Mouse (Mus musculus): ENCODE results near the gene Lrrc7. TPM values are rescaled to one million over a fixed set of nuclear protein-coding genes. Genes with fewer than 3 reads are reported as not detected.
"Not testable (repeated sequence)": the region's sequence is repeated elsewhere in the genome, so short reads cannot be mapped to it uniquely, and the experiment has no call there.

Gene Lrrc7
- total RNA-seq, 1 experiment from 2014 or later: 0.19 TPM

DNA sequence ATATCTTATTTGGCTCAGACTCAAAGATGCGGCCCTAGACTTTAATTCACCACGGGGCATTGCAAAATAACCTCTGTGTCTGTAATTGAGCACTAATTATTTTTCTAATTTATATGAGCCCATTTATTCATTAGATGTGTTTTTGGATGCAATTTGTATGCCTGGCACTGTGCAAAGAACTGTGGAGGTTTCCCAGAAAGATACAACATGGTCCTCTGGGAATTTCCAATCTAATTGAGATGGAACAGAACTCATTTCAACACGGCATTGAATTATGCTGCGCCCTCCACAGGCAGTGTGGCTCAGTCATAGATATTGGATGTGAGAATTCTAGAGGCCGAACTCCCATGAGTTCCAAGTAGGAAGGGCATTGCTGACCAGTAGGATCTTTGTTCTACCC, 397.6 kb downstream of the Lrrc7 start:
- no peak for DNase-seq

DNA sequence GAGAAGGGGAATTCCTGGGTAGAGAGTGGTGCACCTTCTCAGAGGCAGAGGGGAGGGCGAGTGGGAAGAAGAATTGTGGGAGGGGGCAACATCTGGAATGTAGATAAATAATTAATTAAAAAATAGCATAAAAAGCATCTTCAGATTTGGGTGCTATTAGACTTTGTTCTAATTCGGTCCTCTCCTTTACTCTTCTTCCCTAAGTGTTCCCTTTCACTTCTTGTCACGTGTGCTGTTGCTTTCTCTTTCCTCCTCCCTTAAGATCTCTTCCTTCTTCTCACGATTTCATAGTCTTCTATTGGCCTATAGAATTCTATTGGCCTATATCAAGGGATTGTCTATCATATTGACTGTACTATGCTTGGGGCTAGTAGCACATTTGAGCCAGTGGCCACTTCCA, 398.9 kb downstream of the Lrrc7 start:
- DNase-seq: no peak

DNA sequence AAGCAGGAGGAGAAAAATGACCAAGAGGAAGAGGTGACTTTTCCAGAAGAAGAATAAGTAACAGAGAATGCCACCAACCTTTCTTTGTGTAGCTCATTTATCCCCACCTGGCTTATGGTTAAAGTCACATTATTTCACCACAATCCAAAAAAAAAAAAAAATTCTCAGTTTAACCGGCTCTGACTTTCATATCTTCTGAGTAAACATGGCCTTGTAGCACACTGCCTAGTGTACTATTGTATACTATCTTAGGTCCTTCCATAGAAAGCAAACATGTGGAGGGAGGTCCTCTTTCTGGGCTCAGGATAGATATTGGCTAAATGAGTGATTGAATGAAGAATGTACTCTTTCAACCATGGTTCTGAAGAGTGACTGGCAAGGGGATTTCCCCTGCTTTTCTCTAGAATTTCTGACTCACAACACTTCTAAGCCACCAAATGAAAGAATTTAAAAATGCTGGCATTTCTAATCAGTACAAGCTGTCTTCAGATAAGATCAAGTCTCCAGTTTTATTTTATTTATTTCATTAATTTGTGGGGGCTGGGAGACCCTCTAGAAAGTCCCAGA, 400.0 kb downstream of the Lrrc7 start:
- no peak for DNase-seq

DNA sequence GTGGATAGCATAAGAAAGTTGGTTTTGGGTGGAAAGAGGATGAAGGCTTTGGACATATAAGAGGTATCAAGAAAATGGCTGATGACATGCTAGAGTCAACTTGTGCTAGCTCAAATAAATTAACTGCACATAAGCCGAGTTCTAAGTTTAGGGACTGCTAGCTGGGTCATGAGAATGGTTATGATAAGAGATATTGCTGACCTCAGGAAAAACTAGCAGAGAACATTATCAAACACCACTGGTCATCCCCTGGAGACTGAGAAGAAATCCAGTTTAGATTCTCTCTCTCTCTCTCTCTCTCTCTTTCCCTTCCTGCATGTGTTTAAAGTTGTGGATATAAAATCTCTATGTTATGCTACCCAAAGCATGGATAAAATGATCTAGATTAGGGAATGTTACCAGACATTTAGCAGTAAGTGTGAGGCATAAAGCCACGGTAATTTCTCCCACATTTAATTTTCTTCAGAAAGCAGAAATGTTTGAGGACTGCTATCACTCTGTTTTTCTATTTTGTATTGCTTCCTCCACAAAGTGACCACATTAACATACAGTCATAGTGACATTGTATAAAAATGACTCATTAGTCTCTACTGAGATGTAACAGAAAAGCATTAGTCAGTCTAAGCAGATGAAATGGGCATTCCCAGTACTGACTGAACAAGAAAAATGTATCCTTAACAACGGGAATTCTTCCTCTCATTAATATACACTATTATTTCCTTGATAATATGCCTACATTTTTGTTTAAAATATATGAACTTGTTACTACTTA, 406.3 kb downstream of the Lrrc7 start:
- DNase-seq: no peak

DNA sequence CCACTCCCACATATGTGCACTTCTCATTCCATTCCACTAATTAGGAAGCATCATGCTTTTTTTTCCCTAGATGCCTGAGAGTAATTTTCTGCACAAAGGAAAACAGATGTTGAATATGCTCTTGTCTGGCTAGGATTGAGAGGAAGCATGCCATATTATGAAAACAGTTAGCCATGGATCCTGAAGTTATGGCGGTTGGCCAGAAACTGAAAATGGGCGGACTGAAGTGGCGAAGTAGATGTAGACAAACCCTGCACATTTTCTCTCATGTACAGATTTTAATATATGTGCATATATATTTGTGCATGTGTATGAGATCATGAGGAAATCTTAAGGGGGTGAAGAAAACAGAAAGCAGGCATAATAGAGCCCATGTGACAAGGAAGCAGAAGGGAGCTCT, 407.9 kb downstream of the Lrrc7 start:
- no peak for DNase-seq

DNA sequence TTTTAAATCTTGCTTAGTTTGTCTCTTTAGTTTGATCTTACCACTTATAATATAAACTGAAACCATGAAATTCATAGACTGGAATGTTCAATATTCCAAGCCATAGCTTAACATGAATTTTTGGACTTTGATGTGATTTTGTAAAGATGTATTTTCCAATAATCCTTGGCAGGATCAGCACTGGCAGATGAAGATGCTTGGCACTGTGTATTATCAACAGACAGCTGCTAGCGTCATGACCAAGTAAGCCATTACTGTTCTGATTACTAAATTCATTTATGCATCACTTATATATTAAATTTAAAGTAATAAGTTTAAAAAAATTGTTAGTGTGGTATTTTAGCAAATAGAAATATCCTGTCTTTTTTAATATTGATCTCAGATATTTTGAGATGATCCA, 413.0 kb downstream of the Lrrc7 start:
- DNase-seq: no peak

DNA sequence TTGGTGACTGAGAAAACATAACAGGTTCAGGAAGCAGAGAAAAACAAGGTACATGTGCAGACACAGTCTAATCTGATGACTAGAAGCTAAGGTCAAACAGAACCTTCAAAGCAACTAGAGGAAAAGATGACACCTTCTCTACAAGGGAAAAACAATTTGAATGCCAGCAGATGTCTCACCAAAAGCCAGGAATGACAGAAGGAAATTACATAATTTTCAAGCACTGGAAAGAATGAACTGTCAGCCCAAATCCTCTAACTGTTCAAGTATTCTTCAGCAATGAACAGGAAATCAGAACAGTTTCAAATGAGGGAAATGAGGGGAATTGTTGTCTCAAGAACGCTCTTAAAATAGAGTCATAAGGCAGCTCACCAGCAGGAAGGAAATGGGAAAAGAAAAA, 421.4 kb downstream of the Lrrc7 start:
- no peak for DNase-seq

DNA sequence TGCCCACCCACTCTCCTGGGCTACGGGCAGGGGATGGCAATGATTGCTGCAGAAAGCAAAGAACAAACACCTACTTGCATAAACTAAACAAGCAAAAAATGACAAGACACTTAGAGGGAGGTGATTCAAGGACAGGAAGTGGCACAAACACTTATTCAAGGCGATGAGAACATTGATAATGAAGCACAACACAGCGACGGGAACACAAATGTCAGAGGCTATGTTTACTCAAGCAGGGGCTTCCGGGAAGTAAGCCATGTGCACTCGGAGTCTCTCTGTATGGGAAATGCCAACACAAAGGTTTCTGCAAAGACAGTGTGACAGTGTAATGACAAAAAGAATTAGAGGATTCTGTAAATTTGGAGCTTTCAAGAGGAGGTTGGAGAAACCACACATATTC, 424.2 kb downstream of the Lrrc7 start:
- peak; percentile 14 for DNase-seq

DNA sequence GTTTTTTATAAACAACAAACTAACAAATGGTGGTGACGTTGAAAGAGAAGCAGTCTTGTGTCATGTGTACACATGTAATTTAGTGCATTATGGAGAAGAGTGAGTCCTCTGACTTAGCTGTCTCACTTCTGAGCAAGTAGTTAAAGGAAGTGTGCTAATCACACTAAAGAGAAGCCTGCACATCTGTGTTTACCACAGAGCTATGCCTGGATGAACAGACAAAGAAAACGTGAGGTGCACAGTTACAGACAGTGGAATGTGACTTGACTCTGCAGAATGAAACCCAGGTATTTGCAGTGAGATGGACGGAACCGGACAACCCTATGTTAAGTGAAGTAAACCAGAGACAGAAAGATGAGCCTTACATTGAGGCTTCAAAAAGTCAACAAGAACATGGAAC, 430.3 kb downstream of the Lrrc7 start:
- DNase-seq: no peak

DNA sequence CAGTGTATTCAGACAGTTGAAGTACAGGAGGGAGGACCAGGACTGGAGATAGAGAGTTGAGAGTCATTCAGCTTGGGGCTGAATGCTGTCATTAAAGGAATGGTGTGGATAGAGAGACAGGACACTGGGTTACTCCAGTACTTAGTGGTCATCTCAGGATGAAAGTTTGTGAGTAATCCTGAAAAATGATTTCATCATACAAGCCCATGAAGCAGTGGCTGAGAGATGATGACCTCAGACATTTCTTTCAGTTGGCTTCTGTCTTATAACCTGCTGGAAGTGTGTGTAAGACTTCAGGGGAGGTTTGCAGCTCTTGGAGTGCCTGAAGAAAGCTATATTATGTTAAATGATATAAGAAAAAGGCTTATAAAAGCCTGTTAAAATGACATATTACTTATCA, 430.8 kb downstream of the Lrrc7 start:
- no peak for DNase-seq

DNA sequence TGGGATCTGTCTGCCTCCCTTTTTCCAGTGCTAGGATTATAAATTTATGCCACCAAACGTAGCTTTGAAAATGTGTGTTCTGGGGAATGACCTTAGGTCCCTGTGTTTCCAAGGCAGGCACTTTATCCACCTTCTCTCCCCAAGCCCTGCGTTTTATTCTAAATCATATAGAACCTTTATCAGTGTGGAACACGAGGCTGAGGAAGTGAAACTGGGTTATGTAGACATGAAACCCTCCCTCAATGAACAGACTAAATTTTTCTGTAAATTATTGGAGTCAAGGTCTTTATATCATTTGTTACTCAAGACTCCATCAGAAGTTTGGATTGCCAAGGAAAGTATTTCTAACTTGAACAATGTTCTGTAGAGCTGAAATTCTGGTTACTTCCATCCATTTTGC, 439.1 kb downstream of the Lrrc7 start:
- DNase-seq: no peak

DNA sequence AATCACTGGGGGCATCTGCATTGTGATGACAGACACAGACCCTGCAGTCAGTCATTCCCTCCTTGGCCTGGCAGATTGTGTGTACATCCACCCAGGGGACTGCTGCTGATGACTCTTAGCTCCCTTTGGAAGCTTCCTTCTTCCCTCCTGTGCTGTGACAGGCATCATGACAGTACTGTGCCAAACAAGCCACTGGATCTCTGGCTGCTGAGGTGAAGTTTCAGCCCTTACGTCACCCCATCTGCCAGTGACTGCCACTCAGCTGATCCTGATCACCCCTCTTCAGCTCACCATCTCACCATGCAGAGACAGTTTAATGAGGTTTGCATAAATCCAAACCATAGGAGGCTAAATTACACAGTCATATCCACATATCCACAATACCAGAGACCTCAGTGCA, 456.8 kb downstream of the Lrrc7 start:
- DNase-seq: no peak

DNA sequence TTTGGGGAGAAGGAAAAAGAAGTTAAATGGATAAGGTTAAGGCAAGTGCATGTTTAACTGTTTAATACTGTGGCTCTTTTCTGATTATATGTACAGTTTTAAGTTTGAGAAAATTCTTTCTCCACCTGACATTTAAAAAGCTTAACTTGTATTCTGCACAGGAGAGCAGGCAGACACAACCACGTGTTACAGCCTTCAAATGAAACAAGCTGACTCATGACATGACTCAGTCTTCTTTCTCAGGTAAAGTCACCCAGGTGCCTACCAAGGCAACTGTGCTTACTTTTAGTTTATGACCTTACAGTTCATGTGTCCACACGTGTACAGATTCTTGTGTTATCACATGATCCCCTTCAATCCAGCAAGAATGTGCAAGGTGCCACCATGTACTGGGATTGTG, 458.6 kb downstream of the Lrrc7 start:
- no peak for DNase-seq

DNA sequence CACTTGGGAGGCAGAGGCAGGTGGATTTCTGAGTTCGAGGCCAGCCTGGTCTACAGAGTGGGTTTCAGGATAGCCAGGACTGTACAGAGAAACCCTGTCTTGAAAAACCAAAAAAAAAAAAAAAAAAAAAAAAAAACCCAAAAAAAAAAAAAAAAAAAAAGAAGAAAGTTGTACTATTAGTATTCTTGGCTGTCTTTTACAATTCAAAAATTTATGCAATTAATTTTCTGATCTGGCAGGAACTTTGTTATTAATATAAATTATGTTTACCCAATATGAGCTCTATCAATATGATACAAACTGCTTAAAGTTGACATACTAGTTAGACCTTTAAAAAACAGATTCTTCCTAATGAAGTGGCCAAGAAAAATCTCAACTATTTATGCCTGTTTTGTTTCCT, 459.5 kb downstream of the Lrrc7 start:
- DNase-seq: not testable (repeated sequence)

DNA sequence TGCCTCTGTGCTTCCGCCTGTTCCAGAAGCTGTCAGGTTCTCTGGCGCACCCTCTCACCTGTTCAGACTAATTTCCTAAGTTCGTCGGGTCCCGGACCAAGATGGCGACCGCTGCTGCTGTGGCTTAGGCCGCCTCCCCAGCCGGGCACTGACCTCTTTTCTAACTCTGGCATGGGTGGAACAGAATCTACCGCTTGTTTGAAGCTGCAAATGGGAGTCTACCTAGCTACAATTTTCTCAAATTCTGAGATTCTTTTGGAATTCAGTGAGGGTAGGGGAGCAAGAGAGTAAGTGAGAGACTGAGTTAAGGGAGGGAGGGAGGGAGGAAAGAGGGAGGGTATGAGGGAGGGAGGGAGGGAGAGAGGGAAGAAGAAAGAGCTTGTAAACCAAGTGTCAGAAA, 460.0 kb downstream of the Lrrc7 start:
- not testable (repeated sequence) for DNase-seq

DNA sequence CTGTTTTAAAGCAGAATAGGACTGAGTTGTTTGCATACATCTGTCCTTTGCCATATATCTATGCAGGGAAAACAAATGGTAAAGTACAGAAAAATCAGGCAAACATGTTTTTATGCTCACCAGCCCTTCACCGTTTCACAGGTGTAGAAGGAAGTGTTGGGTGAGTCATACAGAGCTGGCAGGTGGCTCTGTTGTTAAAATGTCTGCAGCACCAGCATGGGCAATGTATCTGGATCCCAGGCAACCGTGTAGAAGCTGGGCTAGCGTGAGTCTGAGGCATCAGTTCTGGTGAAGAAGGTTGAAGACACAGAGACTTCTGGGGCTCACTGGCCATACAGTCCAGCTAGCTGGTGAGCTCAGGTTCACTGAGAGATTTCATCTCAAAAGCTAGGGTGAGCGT, 468.1 kb downstream of the Lrrc7 start:
- no peak for DNase-seq

DNA sequence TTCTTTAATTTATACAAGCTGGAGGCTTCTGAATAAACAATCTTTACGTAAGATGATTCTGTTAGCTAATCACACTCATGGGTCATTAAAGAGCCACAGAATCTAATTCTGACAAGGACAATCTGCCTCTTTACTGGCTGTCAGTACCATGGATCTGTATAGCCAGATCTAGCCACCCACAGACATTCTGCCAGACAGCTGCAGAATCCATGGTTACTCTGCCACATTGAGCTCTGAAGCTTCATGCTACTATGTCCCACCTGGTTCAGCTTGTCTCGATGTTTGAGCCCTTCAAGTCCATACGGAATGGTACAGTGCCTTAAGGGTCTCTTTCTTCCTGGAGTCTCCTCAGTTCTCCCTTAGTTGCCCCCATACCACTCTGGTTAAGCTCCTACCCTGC, 470.4 kb downstream of the Lrrc7 start:
- DNase-seq: no peak

DNA sequence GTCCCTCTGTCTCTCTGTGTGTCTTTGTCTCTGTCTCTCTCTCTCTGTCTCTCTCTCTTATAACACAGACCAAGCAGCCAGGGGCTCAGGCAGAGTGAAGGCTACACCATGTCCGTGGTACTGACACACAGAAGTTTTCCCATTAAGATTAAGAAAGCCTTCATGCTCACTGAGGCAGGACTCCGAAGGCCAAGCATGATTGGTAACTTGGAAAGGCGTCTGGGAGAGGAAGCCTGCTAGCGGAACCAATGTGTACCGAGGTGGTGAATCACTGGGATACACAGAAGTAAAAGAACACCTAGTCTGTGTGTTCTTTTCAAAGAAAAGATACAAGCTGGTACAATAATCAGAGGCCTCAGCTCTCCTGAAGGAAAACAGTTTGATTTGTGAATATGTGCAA, 484.2 kb downstream of the Lrrc7 start:
- DNase-seq: no peak

DNA sequence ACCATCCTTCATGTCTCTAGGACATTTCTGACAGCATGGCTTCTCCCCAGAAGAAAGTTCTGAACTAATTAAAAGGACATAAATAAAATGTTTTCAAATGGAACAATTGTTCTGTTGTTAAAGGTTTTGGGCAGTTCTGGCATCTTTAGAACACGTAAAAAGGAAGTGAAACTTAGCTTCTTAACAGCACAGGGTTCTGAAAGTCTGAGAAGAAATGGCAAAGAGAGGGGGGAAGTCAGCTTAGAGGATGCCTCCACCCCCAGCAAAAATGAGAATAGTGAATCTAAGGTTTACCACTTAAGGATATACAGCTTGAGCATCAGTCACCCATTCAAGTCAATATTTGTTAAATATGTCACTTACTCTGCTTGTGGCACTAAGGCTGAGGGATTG, 484.6 kb downstream of the Lrrc7 start:
- no peak for DNase-seq

DNA sequence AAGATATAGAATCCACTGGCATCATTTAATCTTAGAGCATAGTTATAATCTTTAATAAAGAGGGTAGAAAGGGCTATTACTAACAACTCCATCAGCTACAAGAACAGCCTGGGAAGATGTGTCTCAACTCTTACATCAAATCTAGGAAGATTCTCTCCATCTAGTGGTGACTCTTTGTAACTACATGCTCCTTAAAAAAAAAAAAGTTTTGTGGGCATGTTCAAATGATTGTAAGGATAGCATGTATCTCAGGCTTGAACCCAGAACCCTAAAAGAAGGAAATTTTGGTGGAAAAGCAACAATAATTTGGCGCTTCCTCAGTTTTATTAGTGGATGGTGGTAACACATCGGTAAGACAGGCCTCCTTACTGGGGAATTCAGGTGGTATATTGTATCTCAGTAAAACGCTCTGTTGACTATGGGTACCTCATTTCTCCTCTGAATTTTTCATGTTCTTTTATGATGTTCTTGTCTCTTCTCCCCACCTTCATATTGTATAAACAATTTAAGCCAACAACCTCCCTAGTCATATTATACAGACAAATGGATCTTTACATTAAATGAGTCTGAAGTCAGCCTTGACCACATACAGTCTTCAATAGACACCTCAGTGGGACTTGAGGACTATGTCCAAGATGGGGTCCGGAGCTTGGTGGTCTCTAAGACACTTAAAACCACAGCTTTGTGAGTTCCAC, 485.2 kb downstream of the Lrrc7 start:
- DNase-seq: no peak

DNA sequence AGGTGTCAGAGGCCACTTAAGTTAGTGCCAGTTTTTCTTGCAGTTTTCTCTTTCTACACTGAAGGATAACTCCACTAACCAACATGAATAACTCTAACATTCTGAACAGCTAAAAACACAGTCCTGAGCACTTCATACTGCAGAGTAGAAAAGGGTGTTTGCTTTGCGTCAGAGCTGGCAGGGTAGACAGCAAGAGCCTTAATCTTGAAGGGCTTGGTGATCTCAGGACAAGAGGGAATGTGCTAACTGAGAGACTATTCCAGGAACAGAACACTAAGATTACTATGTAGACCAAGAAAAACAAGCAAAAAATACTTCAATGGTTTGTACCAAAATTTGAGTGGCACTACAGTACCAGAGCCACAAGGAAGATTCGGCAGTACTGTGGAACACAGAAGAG, 487.0 kb downstream of the Lrrc7 start:
- no peak for DNase-seq

DNA sequence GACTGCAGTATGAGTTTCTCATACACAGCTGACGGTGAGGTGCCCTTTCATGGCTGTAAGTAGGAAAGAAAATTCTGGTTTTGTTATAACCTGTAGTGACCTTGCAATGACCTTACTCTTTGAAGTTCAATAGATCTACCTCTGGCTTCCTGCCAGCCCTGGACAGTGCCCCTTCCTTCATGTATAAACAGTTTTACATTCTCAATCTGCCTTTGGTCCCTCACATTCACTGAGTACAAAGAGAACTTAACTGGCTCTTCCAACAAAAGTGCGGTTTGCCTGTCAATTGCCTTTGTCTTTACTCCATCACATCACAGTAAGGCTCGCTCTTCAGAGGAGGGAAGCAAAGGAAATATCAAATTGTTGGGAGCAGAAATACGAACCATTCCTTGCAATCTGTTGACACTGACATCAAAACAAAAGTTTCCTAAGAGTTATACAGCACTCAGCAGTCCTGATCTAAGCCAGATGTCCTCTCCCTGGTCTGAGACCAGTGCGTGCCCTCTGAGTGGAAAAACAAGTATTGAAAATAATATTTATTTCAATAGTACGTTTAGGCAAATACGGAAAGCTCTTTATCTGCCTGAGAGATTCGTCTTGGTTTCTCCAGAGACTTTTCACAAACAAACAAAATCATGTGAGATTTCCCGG, 493.3 kb downstream of the Lrrc7 start:
- DNase-seq: peak; percentile 26

DNA sequence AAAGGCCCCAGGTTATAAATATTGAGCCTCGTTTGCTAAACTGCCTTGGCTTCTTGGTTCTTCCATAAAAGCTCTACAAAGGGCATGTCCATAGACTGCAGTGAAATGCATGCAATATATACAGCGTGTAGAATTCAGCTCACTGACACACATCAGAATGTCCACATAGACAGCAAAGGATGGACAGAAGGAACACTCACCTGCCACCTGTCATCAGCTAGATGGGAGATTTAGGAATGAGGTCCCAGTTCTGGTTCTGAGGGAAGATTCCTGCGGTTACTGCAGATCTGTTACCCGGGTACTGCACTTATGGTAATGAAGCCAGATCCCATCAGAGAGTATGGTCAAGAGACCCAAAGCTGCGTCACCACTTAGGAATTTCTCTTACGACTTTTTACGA, 494.1 kb downstream of the Lrrc7 start:
- DNase-seq: no peak

Data from adrenal gland, postnatal 14 days (tissue).